Mouse (Mus musculus) cerebellum, adult (tissue): Measurements from ENCODE around the gene Rad51b.
"Not testable (repeated sequence)": the region's sequence is repeated elsewhere in the genome, so short reads cannot be mapped to it uniquely, and the experiment has no call there.

Source experiments
- ATAC-seq: cut with Nextera tagmentation; 2 replicates; pipeline ENCODE4 v1.9.2; 2017; ENCODE audit warnings: mild to moderate bottlenecking, moderate library complexity, mixed read lengths; ENCODE audit not compliant: insufficient number of reproducible peaks, low FRiP score, low TSS enrichment

Gene Rad51b

GRCm38 (mm10) chr12:79297121-79297576, at the start of gene Rad51b:
Rad51b (plus strand) TSS chr12:79297282.
- peak; percentile 86 for ATAC-seq

- ATAC-seq: no peak
These were observed 49.0 kb upstream of the Rad51b start for GRCm38 (mm10) chr12:79248110-79248509.

- no peak for ATAC-seq
These were observed 43.6 kb upstream of the Rad51b start for GRCm38 (mm10) chr12:79253294-79254053.

- no peak for ATAC-seq
These were observed 42.1 kb upstream of the Rad51b start for GRCm38 (mm10) chr12:79254975-79255374.

- ATAC-seq: no peak
These were observed 36.9 kb upstream of the Rad51b start for GRCm38 (mm10) chr12:79260154-79260553.

GRCm38 (mm10) chr12:79261035-79261434, 36.0 kb upstream of the Rad51b start:
- ATAC-seq: no peak

GRCm38 (mm10) chr12:79272604-79273003, 24.5 kb upstream of the Rad51b start:
- ATAC-seq: no peak

GRCm38 (mm10) chr12:79279513-79280115, 17.5 kb upstream of the Rad51b start:
- ATAC-seq: no peak

- no peak for ATAC-seq
These were observed 14.5 kb upstream of the Rad51b start for GRCm38 (mm10) chr12:79282595-79282994.

- ATAC-seq: no peak
These were observed 4.2 kb upstream of the Rad51b start for GRCm38 (mm10) chr12:79292874-79293273.

GRCm38 (mm10) chr12:79296126-79296816, 811 bp upstream of the Rad51b start, which contains the start of gene Zfyve26:
Zfyve26 (minus strand) TSS chr12:79296304.
- peak; percentile 97 for ATAC-seq

- no peak for ATAC-seq
These were observed 978 bp downstream of the Rad51b start for GRCm38 (mm10) chr12:79297884-79298636.

- no peak for ATAC-seq
These were observed 4.7 kb downstream of the Rad51b start for GRCm38 (mm10) chr12:79301802-79302201.

- no peak for ATAC-seq
These were observed 8.0 kb downstream of the Rad51b start for GRCm38 (mm10) chr12:79305131-79305530.

GRCm38 (mm10) chr12:79306013-79306412, 8.9 kb downstream of the Rad51b start:
- ATAC-seq: no peak

GRCm38 (mm10) chr12:79313721-79314120, 16.6 kb downstream of the Rad51b start:
- no peak for ATAC-seq

GRCm38 (mm10) chr12:79317339-79317738, 20.3 kb downstream of the Rad51b start:
- ATAC-seq: no peak

GRCm38 (mm10) chr12:79320895-79321294, 23.8 kb downstream of the Rad51b start:
- no peak for ATAC-seq

GRCm38 (mm10) chr12:79322539-79322938, 25.5 kb downstream of the Rad51b start:
- ATAC-seq: not testable (repeated sequence)

GRCm38 (mm10) chr12:79326236-79326635, 29.2 kb downstream of the Rad51b start:
- ATAC-seq: no peak
